Mouse (Mus musculus): Measurements from ENCODE around the gene Vmn2r76.
"Not testable (repeated sequence)": the region's sequence is repeated elsewhere in the genome, so short reads cannot be mapped to it uniquely, and the experiment has no call there.

Gene Vmn2r76

GRCm38 (mm10) chr7:86246208-86246607 is at the start of gene Vmn2r76:
Gene Vmn2r76, minus strand, starts transcription at chr7:86246308.
- no peak for DNase-seq (ENCODE audit: low read depth, low spot score)

- no peak for DNase-seq (ENCODE audit: low read depth, low spot score)
These were observed 31.0 kb upstream of the Vmn2r76 start, which contains the start of gene Olfr310 for GRCm38 (mm10) chr7:86277072-86277471. Gene Olfr310, minus strand, starts transcription at chr7:86277172.

- peak; percentile 36 for DNase-seq (ENCODE audit: low read depth, low spot score)
These were observed 34.8 kb downstream of the Vmn2r76 start for GRCm38 (mm10) chr7:86211345-86211744.

- DNase-seq (ENCODE audit: low read depth, low spot score) = not testable (repeated sequence)
These were observed 74.4 kb downstream of the Vmn2r76 start, which contains the start of gene Vmn2r75 for GRCm38 (mm10) chr7:86171678-86172077. Gene Vmn2r75, minus strand, starts transcription at chr7:86171778.
